Mouse (Mus musculus) liver, adult 2 months (tissue): ENCODE data around the gene Nfyc. TPM values are rescaled to one million over a fixed set of nuclear protein-coding genes. Genes with fewer than 3 reads are reported as not detected.

Experiments used
- DNase-seq: peaks from one replicate; pipeline ENCODE4 v3.0.0-alpha.2; 2011; ENCODE audit warnings: low read depth, low spot score; ENCODE audit errors: extremely low read depth
- H3K27ac ChIP-seq: fragments of 200-500 bp; replicated peaks from 2 replicates; pipeline ENCODE4 v1.5.1; 2012; ENCODE audit warnings: low read depth, mild to moderate bottlenecking, control low read depth, inconsistent platforms, low read length; ENCODE audit not compliant: insufficient read depth
- H3K27me3 ChIP-seq: fragments of 200-500 bp; 2 replicates; pipeline ENCODE4 v1.6.1; 2012; ENCODE audit warnings: mild to moderate bottlenecking, moderate library complexity, low read length, inconsistent platforms; ENCODE audit not compliant: control insufficient read depth, insufficient read depth
- H3K36me3 ChIP-seq: fragments of 200-500 bp; 2 replicates; pipeline ENCODE4 v1.6.1; 2012; ENCODE audit warnings: low read length, inconsistent platforms; ENCODE audit not compliant: control insufficient read depth, insufficient read depth
- H3K4me1 ChIP-seq: fragments of 200-500 bp; 2 replicates; pipeline ENCODE4 v1.6.1; 2011; ENCODE audit warnings: low read length; ENCODE audit not compliant: control insufficient read depth, insufficient read depth
- H3K4me3 ChIP-seq: fragments of 200-500 bp; 2 replicates; pipeline ENCODE4 v1.5.1; 2011; ENCODE audit warnings: low read depth, mild to moderate bottlenecking, control low read depth, low read length, moderate library complexity; ENCODE audit not compliant: insufficient read depth
- H3K79me2 ChIP-seq: fragments of 200-500 bp; 2 replicates; pipeline ENCODE4 v1.6.1; 2012; ENCODE audit warnings: inconsistent platforms, mild to moderate bottlenecking, low read length, moderate library complexity; ENCODE audit not compliant: control insufficient read depth, insufficient read depth
- H3K9ac ChIP-seq: fragments of 200-500 bp; 2 replicates; pipeline ENCODE4 v1.6.1; 2012; ENCODE audit warnings: low read depth, mild to moderate bottlenecking, control low read depth, inconsistent platforms, low read length
- CTCF ChIP-seq: fragments of 200-500 bp; IDR thresholded peaks from 2 replicates; pipeline ENCODE4 v1.5.1; 2011; ENCODE audit warnings: low read depth, low read length, control low read depth
- POLR2A ChIP-seq: fragments of 200-500 bp; IDR thresholded peaks from 2 replicates; pipeline ENCODE4 v1.6.1; 2011; ENCODE audit warnings: low read length, control low read depth; ENCODE audit not compliant: insufficient read depth; ENCODE audit errors: extremely low read depth
- WGBS: fragments of 180-500 bp; shearing (Covaris S2); methylation state at CpG from one replicate; pipeline ENCODE4 v1.1.7; 2018; 5-methylcytosine and 5-hydroxymethylcytosine counted together
- polyA plus RNA-seq: library from polyadenylated mRNA; depleted of rRNA; stranded (reverse); fragments of >200 nt; gene quantifications from 2 replicates; pipeline ENCODE4 v1.2.3, GENCODE M21; 2012
- total RNA-seq: library from RNA; depleted of rRNA; stranded (reverse); fragments of >200 nt; gene quantifications from 2 replicates; pipeline ENCODE4 v1.2.3, GENCODE M21; 2014

The Nfyc gene
- total and polyA plus RNA-seq, 2 experiments, result 21.5 to 73.6 TPM

- Histone ChIP-seq H3K4me1 (peaks cover 21% of the 10 kb centered on the region), H3K27ac (no peak overlapping the region), H3K27me3 (no peaks in the 10 kb centered on the region), H3K36me3 (no peaks in the 10 kb centered on the region), H3K79me2 (peaks cover 32% of the 10 kb centered on the region; the same call in 1 of the 2 replicates), H3K9ac (no peak overlapping the region), H3K4me3 (no peak overlapping the region)
- DNase-seq, result no peak
- WGBS, result 84% methylated on average over 2 of the region's 2 CpGs
- TF ChIP-seq POLR2A (no peak), CTCF (no peak)
Measured at GRCm38 (mm10) chr4:120799680-120800166, 31.6 kb downstream of the Nfyc start.

GRCm38 (mm10) chr4:120797985-120798725 lies 33.2 kb downstream of the Nfyc start:
- no peak for DNase-seq
- Histone ChIP-seq H3K4me3 (no peak overlapping the region), H3K36me3 (no peaks in the 10 kb centered on the region), H3K9ac (no peak overlapping the region), H3K27me3 (no peaks in the 10 kb centered on the region), H3K4me1 (peaks cover 23% of the 10 kb centered on the region), H3K79me2 (peaks cover 24% of the 10 kb centered on the region; the same call in 1 of the 2 replicates), H3K27ac (no peak overlapping the region)
- 86% methylated on average over 5 of the region's 5 CpGs for WGBS
- no peak for TF ChIP-seq POLR2A
- TF ChIP-seq CTCF, result no peak

GRCm38 (mm10) chr4:120796687-120797086 lies 34.7 kb downstream of the Nfyc start:
- Histone ChIP-seq H3K4me3 (no peak overlapping the region), H3K4me1 (peaks cover 18% of the 10 kb centered on the region), H3K79me2 (peaks cover 24% of the 10 kb centered on the region; the same call in 1 of the 2 replicates), H3K27ac (no peak overlapping the region), H3K9ac (no peak overlapping the region), H3K36me3 (no peaks in the 10 kb centered on the region), H3K27me3 (no peaks in the 10 kb centered on the region)
- TF ChIP-seq CTCF (no peak), POLR2A (no peak)
- 94% methylated on average over 2 of the region's 2 CpGs for WGBS
- no peak for DNase-seq

GRCm38 (mm10) chr4:120795646-120796045 lies 35.7 kb downstream of the Nfyc start:
- Histone ChIP-seq H3K79me2 (peaks cover 20% of the 10 kb centered on the region; the same call in 1 of the 2 replicates), H3K27ac (no peak overlapping the region), H3K36me3 (no peaks in the 10 kb centered on the region), H3K4me1 (peaks cover 16% of the 10 kb centered on the region), H3K27me3 (no peaks in the 10 kb centered on the region), H3K4me3 (no peak overlapping the region), H3K9ac (no peak overlapping the region)
- TF ChIP-seq CTCF (no peak), POLR2A (no peak)
- WGBS, result 93% methylated on average over 1 of the region's 1 CpGs
- DNase-seq, result no peak

- no peak for TF ChIP-seq CTCF
- TF ChIP-seq POLR2A, result no peak
- no peak overlapping the region for H3K9ac ChIP-seq
- no peak overlapping the region for H3K4me3 ChIP-seq
- no peaks in the 10 kb centered on the region for H3K27me3 ChIP-seq
- no peak overlapping the region for H3K27ac ChIP-seq
- H3K36me3 ChIP-seq, result peaks cover 9% of the 10 kb centered on the region
- WGBS, result 88% methylated on average over 2 of the region's 2 CpGs
- no peak for DNase-seq
- peaks cover 16% of the 10 kb centered on the region; the same call in 1 of the 2 replicates for H3K4me1 ChIP-seq
- peaks cover 19% of the 10 kb centered on the region; the same call in 1 of the 2 replicates for H3K79me2 ChIP-seq
Measured at GRCm38 (mm10) chr4:120792918-120793317, 38.5 kb downstream of the Nfyc start.

- H3K9ac ChIP-seq, result no peak overlapping the region
- no peak overlapping the region for H3K4me3 ChIP-seq
- TF ChIP-seq POLR2A (no peak), CTCF (no peak)
- peaks cover 30% of the 10 kb centered on the region for H3K36me3 ChIP-seq
- H3K4me1 ChIP-seq, result peaks cover 14% of the 10 kb centered on the region; the same call in 1 of the 2 replicates
- WGBS, result 97% methylated on average over 4 of the region's 4 CpGs
- no peak overlapping the region for H3K27ac ChIP-seq
- DNase-seq, result no peak
- peaks cover 8% of the 10 kb centered on the region; the same call in 1 of the 2 replicates for H3K79me2 ChIP-seq
- no peaks in the 10 kb centered on the region for H3K27me3 ChIP-seq
Measured at GRCm38 (mm10) chr4:120790027-120790426, 41.3 kb downstream of the Nfyc start.
